Mouse (Mus musculus): Measurements from ENCODE around the gene Gpr146.
A peak's percentile ranks its signal among the peaks of the same experiment; 100 is the strongest.
"Not testable (repeated sequence)": the region's sequence is repeated elsewhere in the genome, so short reads cannot be mapped to it uniquely, and the experiment has no call there.

Gpr146 gene

DNA sequence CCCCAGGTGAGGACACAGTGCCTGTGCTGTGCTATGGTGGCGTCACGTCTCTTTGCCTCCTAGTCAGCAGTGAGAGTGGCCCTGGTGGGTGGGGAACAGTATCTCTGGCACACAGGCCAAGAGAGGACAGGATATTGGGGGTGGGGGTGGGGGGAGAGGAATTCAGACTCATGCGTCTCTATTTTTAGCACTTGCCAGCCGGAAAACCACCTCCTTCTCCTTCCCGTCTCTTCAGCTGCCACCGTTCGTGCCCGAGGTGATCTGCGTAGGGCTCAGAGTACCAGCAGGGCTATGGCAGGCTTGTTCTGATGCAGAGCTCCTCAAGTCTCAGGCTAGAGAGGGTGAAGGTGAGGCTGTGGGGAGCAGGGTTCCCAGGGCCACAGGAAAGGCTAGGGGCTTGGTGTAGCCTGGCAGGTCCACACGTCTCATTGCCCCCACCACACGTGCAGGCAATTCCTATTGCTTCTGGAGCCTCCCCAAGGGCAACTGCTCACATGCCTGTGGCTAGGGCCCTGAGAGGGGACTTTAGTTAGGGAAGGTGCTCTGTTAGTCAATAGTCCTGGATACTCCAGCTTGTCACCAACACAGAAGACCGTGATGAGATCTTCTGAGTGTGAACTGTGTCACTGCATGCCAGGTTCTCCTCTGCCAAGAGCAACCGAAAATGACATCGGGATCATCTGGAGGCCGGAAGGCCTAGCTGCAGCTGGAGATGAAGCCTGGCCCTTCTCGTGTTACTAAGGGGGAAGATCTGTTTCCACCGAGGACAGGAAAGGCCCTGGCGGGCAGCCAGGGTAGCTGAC is at the start of gene Gpr146:
TSS of gene Gpr146 (plus strand) at position 230 of the 803 bp plus-strand sequence.
- peak; percentile 66 to 78 for DNase-seq (ENCODE audit: low spot score in 2 of 2)

DNA sequence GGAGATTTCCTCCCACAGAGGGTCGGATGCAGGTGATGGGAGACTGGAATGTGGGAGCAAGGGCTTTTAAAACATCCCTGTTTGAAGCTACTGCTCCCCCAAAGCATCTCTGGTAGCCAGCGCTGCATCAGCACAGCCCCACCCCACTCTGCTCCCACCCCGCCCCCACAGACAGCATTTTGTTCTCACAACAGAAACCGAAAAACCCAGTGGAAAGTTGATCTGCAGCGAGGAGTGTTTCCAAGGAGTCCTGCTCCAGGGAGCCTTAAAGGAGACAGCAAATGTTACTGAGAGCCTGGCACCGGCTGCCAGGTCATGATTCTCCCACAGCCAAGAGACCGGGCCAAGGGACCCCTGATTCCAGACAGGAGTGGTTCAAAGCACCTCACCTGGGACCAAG is 46.7 kb upstream of the Gpr146 start:
- no peak for DNase-seq (ENCODE audit: low spot score in 2 of 2)

DNA sequence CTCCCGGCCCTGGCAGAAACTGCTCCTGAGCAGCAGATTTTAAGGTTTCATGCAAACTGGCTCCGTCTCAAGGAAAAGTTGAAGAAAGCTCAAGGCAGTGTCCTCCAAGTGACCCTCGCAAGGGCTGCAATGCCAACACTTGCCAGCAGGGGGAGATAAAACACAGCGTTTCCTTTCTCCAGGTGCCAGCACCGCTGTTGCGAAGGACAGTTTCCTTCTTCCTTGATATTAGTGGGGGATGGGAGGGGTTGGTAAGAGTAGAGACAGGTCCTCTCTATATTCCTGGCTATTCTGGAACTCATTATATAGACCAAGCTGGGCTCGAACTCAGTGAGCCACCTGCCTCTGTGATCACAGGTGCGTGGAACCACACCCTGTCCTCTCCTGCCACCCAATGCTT is 45.8 kb upstream of the Gpr146 start:
- peak; percentile 79 to 94 for DNase-seq (ENCODE audit: low spot score in 2 of 2)

DNA sequence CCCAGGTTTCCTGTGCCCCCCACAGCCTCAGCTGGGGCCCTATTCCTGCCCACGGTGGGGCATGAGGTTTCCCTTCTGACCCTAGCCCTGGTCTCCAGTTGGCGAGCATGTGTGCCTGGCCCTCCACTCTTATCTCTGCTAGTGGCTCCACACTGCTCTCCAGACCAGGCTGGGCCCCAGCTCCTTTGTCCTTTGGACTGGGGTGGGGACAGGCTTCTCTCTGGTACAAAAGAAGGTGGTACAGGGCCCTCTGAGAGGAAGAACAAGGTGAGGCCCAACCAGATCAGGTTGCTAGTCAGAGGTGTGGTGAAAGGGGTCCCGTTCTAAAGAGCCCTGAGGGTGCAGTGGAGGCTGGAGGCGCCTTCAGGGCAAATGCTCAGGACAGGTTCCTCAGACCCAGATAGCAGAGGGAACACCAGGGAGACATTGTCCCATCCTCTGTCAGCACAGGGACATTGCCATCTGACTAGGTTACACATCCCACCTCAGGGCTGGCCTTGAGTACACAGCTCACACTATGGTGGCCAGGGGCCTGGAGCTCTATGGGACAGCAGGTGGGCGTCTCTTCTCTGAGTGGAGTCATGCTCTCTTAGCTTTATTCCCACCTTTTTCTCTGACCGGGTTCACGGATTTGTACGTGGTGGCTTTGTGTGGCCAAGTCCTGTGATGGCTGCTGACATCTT is 44.8 kb upstream of the Gpr146 start:
- no peak for DNase-seq (ENCODE audit: low spot score in 2 of 2)

DNA sequence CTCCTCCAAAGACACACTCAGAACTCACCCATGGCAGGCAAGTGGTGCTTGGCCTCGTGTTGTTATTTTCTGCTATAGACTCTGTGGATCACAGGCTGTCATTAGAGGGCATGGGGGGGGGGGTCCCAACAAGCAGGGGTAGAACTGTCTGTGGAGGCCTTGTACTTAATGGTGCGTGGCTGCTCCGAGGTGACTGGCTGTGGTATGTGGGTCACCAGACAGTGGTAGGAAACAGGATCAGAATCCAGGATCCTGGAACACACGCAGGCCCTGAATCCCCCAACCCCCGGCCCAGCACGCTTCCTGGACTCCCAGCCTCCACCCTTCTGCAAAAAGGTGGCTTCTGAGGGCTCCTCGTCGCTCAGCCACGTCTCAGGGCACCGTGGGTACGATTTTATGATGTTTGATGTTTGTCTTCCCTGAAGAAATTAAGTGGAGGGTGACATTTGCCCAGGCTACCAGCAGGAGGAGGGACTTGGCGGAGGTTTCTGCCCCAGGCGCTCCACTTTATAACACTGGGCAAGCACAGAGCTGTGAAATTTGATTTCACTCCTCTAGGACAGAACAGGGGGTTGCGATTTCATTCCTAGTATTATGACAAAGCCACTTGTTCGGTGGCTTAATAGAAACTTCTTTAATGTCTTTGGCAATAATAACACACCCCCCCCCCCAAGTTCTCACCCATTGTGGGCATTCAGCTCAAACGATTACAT is 44.0 kb upstream of the Gpr146 start:
- DNase-seq (ENCODE audit: low spot score in 2 of 2): no peak

DNA sequence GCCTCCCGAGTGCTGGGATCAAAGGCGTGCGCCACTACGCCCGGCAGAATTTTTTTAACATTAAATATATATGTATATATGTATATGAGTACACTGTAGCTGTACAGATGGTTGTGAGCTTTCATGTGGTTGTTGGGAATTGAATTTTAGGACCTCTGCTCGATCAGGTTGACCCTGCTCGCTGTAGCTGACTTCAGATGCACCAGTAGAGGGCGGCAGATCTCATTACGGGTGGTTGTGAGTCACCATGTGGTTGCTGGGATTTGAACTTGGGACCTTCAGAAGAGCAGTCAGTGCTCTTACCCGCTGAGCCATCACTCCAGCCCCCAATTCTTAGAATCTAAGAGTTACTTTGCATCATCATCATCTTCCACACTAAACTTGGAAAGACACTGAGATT is 43.1 kb upstream of the Gpr146 start:
- DNase-seq (ENCODE audit: low spot score in 2 of 2): not testable (repeated sequence)

DNA sequence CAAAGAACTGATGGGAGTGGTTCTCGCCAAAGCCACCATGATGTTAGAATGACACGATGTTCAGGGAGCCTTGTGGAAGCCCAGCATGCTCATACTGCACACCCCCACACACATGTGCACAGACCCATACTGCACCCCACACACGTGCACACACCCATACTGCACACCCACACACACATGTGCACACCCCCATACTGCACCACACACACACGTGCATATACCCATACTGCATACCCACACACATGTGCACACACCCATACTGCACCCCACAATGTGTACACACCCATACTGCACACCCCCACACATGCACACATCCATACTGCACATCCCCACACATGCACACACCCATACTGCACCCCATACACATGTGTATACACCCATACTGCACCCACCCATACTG is 41.9 kb upstream of the Gpr146 start:
- DNase-seq (ENCODE audit: low spot score in 2 of 2): no peak

DNA sequence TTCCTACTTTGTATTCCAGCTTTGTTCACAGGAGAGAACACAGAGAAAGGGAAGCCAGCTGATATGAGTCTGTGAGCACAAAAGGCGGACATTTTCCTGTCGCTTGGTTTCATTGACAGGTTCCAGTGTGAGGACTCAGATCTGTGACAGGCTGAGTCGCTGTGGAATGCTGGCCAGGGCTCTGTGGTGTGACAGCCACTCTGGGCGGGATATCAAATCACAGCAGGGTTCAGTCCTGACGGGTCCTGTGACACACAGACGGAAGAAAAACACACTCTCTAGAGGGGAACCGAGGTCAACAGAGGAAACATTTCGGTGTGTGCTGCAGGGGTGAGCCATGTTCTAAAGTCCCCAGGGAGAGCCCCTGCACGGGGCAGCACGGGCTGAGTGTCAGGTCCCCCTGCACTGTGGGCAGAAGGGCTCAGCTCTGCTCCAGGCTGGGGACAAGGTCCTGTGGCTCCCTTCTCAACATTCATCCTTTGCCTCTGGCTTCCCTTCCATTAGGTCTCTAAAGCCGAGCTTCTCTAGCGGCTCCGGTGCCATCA is 39.6 kb upstream of the Gpr146 start:
- DNase-seq (ENCODE audit: low spot score in 2 of 2): no peak

DNA sequence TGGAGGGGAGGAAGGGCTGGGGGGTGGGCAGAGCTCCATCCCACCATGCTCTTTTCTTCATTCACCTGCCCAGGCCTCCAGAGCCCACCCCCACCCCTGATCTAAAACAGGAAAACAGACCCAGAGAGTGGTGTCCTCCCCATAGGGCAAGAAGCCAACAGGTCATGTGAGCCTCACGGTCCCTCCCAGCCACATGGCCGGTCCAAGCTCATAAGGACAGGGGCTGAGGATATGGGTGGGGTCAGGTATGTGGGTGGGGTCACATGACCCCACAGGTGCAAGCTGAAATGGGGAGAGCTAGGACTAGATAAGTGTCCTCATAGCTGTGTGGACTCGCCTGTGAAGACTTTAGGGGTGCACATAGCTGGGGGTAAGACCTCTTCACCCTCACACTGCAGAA is 39.1 kb upstream of the Gpr146 start:
- DNase-seq (ENCODE audit: low spot score in 2 of 2): no peak

DNA sequence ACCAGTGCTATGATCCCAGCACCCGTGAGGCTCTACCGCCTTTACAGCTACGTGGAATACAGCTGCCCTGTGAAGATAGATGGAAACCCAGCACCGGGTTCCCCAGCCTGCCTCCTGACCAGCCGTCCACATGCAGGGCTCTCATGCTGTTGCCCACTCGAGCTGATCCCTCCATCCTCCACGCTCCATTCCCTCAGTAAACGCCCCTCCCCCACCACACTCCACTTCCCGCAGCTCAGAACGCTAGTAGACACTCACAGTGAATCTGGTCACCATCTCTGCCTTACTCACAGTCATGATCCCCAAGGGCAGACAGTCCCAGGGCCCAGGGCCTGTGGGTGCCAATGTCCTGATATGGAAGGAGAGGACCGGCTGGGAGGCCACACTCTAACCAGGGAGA is 38.6 kb upstream of the Gpr146 start:
- DNase-seq (ENCODE audit: low spot score in 2 of 2): no peak

DNA sequence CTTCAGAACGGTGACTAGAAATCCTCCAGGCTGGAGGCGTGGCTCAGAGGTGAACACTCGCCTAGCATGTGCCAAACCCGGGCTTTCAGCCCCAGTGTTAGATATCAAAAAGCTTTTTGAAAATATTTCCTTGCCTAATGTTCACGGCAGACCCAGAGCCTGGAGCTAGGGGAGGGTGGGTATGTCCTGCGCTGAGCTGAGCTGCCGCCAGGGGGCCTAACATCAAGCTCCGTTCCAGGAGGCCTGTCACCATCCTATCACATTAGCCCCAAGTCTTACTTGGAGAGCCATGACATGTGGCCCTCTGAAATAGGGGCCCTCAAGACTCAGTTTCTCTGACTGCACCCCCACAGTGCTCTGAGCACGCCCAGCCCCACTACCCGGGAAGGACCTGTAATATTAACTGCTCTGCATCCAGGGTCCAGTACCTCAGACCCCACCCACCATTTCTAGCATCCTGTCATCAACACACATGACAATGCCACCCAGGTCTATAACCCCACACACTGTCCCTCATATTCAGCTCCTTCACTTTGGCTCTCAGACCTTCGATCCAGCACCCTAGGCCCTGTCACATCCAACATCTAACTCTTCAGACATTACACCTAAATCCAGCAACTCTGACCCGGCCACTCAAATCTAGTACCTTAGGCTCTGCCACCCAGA is 33.3 kb upstream of the Gpr146 start:
- peak; percentile 84 to 94 for DNase-seq (ENCODE audit: low spot score in 2 of 2)

DNA sequence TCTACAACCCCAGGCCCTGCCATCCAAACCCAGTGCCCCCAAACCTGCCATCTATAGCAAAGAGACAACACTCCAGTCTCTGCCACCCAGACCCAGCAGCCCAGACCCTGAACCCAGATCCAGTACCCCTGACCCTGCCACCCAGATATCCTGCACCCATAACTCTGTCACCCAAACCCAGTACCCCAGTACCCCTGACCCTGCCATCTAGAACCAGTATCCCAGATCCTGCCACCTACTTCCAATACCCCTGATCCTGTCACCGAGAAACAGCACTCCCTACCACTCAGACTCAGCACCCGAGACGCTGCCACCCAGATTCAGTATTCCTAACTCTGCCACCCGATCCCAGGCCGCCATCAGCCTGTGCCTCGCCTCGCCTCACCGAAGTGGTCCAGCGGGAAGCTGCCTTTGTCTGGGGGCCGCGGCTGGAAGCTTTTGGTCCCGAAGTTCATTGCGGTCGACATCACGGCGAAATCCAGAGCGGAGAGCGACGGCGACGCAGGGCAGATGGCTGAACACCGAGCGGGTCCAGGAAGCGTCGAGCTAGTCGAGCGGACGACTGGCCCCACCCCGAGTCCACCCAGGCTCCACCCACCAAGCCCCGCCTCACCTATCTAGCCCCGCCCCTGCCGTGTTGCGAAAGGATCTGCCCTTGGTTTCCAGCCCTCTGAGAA is 32.7 kb upstream of the Gpr146 start:
- DNase-seq (ENCODE audit: low spot score in 2 of 2): peak; percentile 99

DNA sequence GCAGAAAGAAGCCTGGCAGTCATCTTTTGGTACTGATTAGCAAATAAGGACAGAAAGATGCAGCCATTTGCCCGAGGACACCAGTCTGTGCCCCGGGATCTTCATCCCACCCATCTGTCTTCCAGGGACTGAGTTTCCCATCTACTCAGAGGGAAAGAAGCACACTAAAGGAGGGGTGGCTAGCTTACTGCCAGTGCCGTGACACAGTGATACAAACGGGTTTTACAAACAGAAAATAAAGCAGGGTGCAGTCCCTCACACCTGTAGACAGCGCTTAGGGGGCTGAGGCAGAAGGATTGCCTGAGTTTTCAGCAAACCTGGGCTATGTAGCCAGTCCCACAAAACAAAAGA is 32.2 kb upstream of the Gpr146 start:
- no peak for DNase-seq (ENCODE audit: low spot score in 2 of 2)

DNA sequence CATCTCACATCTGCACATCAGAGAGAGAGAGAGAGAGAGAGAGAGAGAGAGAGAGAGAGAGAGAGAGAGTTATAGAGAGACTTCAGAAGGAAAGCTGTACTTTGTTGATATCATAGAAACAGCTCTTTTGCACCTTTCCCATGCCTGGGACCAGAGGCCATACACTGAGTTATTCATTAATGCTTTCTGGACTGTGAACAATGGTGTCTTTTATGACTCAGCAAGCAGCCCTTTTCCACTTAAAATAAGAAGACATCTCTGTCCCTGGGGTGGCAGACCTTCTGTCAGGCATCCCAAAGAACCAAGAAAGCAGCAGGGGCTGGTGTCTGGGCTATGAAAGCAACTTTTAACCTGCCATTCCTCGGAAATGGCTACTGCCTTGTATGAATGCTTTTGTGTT is 30.3 kb upstream of the Gpr146 start:
- DNase-seq (ENCODE audit: low spot score in 2 of 2): no peak

DNA sequence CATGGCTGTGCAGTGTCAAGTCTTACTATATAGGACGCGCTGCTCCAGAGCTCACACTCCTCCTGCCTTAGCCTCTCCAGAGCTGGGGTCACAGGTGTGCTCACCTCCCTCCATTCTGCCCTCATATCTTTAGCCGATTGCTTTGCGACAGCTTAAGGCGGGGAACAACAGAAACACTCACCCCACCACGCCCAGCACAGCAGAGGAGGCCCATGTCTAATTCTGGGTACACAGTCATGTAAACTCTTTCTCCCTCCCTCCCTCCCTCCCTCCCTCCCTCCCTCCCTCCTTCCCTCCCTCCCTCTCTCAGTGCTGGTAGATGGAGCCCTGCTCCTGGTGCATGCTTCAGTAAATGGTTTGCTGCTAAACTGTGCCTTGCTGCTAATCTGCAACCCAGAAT is 27.8 kb upstream of the Gpr146 start:
- DNase-seq (ENCODE audit: low spot score in 2 of 2): no peak

DNA sequence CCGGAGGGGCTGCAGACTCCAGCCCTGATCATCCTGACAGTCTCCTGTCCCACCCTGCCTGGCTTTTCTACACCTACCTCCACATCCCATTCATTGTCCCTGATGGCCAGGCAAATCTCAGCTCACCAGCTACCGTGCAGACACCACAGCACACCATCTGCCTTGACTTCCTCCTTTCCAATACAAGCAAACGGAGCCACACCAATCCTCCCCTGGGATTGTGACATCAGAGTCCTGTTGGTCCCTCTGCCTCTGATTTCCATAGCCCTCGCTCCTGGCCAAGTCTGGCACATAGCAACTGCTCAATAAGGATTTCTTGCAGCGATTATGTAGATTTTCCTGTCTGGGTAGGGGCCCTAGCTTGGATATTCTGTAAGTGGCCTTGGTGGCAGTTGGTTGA is 26.4 kb upstream of the Gpr146 start, which contains the start of gene Cox19:
TSS of gene Cox19 (minus strand) at position 285 of the 400 bp plus-strand sequence.
- DNase-seq (ENCODE audit: low spot score in 2 of 2): no peak

DNA sequence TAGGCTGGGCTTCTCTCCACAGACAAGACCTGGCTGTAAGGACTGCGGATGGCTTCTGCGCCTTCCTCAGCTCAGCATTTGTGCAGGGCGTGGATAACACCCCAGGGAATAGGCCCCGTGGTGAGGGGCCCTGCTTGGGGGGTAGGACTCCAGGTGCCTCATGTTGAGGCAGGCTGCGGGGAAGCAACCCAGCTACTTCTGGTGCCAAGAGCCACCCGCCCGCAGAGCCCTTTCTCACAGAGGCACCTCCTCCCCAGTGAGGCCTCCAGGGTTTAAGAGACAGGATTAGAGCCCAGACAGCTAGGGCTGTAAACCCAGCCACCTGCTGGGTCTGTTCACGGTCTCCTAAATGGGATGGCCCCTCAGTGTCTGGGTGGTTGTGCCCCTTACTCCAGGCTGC is 25.9 kb upstream of the Gpr146 start:
- no peak for DNase-seq (ENCODE audit: low spot score in 2 of 2)

DNA sequence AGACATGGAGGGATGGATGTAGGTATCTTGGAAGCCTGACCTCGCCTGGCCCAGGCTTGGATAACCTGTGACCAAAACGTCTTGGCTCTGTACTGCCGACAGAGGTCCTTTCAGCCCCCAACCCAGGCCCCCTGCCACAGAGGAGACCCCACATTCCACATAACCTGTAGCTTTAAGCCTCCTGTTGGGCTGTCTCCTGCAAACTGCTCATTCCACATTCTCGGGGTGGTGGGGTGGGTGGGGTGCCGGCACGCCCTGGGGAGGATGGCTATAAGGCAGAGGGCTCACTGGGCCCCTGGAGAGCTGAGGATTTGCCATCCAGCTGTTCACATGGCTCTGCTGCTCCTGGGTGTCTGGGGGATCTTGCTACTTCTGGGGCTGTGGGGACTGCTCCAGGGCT is 25.2 kb upstream of the Gpr146 start, which contains the start of gene Cyp2w1:
TSS of gene Cyp2w1 (plus strand) at position 301 of the 400 bp plus-strand sequence.
- DNase-seq (ENCODE audit: low spot score in 2 of 2): no peak

DNA sequence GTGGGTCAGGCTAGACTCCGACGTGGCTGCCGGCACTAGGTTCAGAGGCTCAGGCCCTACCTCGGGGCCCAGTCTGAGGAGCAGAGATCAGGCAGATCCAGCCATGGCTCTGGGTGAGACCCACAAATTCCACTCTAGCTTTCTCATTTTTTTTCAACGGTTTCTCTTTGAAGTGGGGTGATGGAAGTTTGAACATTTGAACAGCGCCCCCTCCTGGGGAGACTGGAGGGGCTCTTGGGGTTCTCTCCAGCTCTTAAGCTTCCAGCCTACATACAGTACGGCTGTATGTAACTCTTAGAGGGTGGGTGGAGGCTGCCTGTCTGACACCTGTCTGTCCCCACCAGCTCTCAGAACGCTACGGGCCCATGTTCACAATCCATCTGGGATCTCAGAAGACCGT is 24.0 kb upstream of the Gpr146 start:
- peak; percentile 58 to 88 for DNase-seq (ENCODE audit: low spot score in 2 of 2)

DNA sequence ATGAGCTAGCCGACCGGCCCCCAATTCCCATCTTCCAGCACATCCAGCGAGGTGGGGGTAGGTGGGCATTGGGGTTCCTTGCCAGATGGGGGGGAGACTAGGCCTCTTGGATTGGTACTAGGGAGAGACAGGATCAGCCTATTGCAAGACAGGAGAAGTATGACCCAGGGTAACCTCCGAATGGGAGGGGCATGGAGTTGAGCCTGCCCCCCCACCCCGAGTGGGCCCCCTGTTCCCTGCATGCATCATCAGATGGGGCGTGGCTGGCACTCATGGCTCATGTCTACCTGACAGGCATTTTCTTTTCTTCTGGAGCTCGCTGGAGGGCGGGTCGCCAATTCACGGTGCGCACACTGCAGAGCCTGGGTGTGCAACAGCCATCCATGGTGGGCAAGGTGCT is 23.6 kb upstream of the Gpr146 start:
- DNase-seq (ENCODE audit: low spot score in 2 of 2): no peak

DNA sequence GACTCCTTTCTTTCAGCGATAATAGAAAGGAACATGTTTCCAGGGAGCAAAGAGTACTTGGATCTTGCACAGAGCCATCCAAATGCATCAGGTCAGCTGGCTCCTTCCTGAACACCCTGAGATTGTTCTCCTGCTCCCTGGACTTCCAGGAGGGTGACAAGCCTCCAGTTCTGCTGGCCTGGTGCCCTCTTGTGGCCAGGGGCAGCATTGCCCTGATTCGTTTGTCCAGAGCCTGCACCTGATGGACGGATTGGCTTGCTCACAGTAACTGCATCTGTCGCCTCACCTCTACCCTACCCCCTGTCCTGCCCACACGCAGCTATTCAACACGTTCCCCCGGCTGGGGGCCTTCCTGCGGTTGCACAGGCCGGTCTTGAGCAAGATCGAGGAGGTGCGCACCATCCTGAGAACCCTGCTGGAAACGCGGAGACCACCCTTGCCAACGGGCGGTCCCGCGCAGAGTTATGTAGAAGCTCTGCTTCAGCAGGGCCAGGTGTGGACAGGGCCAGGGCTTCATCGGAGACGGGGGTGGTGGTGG is 22.2 kb upstream of the Gpr146 start:
- peak; percentile 77 to 90 for DNase-seq (ENCODE audit: low spot score in 2 of 2)
